Mouse (Mus musculus): Measurements from ENCODE around the gene Lrrk1. TPM values are rescaled to one million over a fixed set of nuclear protein-coding genes. Genes with fewer than 3 reads are reported as not detected.
A peak's percentile ranks its signal among the peaks of the same experiment; 100 is the strongest.

Lrrk1 gene
- polyA plus RNA-seq, 1 experiment from 2014 or later, result 3.4 TPM

DNA sequence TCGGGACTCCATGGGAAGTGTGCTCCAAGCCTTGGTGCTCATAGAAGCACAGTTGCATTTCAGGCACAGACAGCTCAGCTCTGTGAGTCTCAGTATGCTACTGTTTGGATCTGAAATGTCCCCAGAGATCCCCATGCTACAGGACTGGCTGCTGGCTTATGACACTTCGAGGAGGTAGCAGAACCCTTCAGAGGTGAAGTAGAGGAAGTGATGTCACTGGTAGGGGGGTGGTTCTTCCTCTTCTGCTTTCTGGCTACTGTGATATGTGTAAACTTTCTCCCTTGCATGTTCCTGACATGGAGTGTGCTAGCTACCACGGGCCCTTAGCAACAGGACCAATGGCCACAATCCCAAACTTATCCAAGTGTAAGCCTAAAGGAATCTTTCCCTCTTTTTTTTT is 162.3 kb downstream of the Lrrk1 start:
- H3K4me3 ChIP-seq, result no peak overlapping the region
- H3K36me3 ChIP-seq, result no peaks in the 10 kb centered on the region
- no peak overlapping the region for H3K27ac ChIP-seq (replicated peaks)
- no peak overlapping the region for H3K9ac ChIP-seq
- H3K4me2 ChIP-seq, result no peak overlapping the region
- no peak for ATAC-seq (ENCODE audit: low FRiP score, low read depth)
- WGBS, result 90% methylated on average over 3 of the region's 3 CpGs
- no peaks in the 10 kb centered on the region for H3K9me3 ChIP-seq
- no peaks in the 10 kb centered on the region for H3K27me3 ChIP-seq
- H3K4me1 ChIP-seq (replicated peaks), result peaks cover 9% of the 10 kb centered on the region

DNA sequence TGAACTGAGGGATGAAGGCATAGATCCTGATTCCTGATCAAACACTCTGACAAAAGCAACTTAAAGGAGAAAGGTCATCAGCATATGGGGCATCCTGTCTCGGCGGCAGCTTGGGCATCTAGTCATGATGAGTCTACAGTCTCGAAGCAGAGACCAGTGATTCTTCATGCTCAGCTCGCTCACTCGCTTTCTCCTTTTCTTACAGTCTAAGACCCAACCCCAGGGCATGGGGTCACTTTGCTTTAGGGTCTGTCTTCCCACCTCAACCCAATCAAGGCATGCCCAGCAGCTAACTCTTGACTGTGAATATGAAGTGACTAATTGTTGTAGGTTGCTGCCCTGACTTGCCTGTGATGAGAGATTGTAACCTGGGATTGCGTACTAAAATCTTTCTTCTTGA is 163.6 kb downstream of the Lrrk1 start:
- WGBS, result 96% methylated on average over 6 of the region's 6 CpGs
- no peak for ATAC-seq (ENCODE audit: low FRiP score, low read depth)
- peaks cover 4% of the 10 kb centered on the region; the same call in 1 of the 2 replicates for H3K4me1 ChIP-seq (replicated peaks)

DNA sequence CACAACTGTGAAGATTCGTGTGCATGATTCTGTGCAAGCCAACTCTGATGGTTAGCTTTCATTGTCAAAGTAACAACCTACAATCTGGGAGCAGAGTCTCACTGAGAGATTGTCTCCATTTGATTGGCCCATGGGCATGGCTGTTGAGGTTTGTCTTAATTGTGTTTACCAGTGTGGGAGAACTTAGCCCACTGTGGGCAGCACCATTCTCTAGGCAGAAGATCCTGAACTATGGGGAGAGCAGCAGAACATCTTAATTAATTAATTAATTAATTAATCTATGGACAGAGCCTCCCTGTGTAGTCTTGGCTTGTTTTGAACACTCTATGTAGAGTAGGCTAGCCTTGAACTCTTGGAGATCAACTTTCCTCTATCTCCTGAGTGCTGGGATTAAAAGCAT is 164.4 kb downstream of the Lrrk1 start:
- no peak for ATAC-seq (ENCODE audit: low FRiP score, low read depth)
- WGBS, result 95% methylated on average over 1 of the region's 1 CpGs
- no peaks in the 10 kb centered on the region for H3K27me3 ChIP-seq
- no peak overlapping the region for H3K27ac ChIP-seq (replicated peaks)
- H3K9ac ChIP-seq, result no peak overlapping the region
- no peak overlapping the region for H3K4me2 ChIP-seq
- H3K4me3 ChIP-seq, result no peak overlapping the region
- H3K36me3 ChIP-seq, result no peaks in the 10 kb centered on the region
- 0 out of 2 replicates have a peak, but pooled peaks cover 4% of the 10 kb centered on the region for H3K4me1 ChIP-seq (replicated peaks)
- no peaks in the 10 kb centered on the region for H3K9me3 ChIP-seq

More for the DNA sequence above, 163.6 kb downstream of the Lrrk1 start:
- Histone ChIP-seq H3K9ac (no peak overlapping the region), H3K27me3 (no peaks in the 10 kb centered on the region), H3K27ac (replicated peaks) (no peak overlapping the region), H3K9me3 (no peaks in the 10 kb centered on the region), H3K4me3 (no peak overlapping the region), H3K4me2 (no peak overlapping the region), H3K36me3 (no peaks in the 10 kb centered on the region)

DNA sequence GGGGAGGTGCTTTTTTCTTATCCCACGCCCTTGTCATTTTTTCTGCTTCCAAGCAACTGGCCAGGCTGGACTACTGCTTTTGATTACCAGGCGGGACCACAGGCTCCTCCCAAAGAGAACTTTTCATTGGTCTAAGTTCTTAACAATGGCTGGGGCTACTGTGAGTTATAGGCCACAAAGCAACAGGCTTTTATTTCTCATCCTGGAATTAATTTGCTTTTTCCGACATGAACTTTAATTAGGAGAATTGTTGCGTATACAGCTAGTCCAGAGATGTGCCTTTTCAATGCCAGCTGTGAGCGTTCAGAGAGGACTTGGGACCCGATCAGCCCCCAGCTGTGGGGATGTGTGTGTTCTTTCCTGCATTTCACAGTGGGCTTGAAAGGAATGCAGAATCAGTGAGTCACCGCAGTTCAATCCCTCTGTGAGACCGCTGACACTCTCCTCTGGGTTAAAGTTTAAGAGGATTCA is 165.5 kb downstream of the Lrrk1 start:
- WGBS, result 18% methylated on average over 8 of the region's 8 CpGs
- Histone ChIP-seq H3K36me3 (no peaks in the 10 kb centered on the region), H3K4me1 (replicated peaks) (peaks cover 13% of the 10 kb centered on the region), H3K9me3 (no peaks in the 10 kb centered on the region), H3K27me3 (no peaks in the 10 kb centered on the region), H3K9ac (no peak overlapping the region), H3K4me3 (no peak overlapping the region), H3K27ac (replicated peaks) (no peak overlapping the region), H3K4me2 (no peak overlapping the region)
- no peak for ATAC-seq (ENCODE audit: low FRiP score, low read depth)

DNA sequence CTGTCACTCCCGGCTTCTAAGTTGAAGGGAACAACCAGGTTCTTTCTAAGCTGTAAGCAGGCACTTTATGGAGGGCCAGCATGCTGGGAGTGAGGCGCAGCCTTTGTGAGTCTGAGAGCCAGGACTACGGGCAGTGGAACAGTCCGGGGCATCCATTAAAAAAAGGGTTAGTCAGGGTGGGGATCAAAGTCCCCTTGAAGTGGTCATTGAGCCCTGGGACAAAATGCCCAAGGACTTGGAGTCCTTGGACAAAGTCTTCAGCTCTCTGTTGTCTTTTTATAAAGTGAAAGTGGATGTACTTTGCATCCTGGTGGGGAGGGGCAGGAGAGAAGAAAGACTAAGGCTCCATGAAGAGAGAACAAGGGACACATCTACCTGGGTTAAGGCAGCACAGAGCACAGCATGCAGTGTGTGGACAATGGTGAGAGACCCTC is 168.3 kb downstream of the Lrrk1 start:
- no peaks in the 10 kb centered on the region for H3K27me3 ChIP-seq

DNA sequence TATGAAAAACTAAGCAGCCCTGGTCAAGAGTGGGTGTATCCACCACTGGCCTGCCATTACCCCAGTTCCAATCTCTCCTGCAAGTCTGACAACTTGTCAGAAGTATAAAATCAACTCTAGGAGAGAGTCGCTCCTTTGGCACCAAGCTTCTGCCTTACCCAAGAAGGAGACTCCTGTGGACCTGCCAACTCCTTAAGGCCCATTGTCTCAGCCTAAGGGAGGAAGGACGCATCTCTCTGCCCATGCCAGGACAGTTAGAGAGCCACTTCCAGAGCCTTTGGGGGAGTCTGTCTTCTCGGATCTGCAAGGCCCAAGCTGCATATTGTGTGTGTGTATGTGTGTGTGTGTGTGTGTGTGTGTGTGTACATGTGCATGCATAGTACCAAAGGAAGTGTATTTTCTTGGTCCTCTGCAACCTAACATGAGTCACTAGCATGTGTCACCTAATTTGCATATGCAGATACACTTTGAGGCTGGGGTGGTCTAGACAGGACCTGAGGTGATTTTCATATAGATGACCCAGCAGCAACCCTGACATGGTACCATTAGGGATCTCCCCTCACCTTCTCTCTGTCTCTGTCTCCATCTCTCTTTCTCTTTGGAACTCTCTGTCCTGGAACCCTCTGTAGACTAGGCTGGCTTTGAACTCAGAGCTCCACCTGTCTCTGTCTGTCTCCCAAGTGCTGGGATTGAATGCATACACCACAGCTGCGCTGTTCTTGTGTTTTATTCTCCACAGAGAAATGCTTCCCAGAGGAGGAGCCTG is 168.9 kb downstream of the Lrrk1 start:
- H3K4me3 ChIP-seq, result no peak overlapping the region
- no peak for ATAC-seq (ENCODE audit: low FRiP score, low read depth)
- H3K9ac ChIP-seq, result no peak overlapping the region
- H3K27ac ChIP-seq (replicated peaks), result no peak overlapping the region
- H3K4me1 ChIP-seq (replicated peaks), result peaks cover 21% of the 10 kb centered on the region
- H3K36me3 ChIP-seq, result no peaks in the 10 kb centered on the region
- H3K4me2 ChIP-seq, result no peak overlapping the region
- H3K9me3 ChIP-seq, result no peaks in the 10 kb centered on the region
- WGBS, result 81% methylated on average over 4 of the region's 4 CpGs
- no peaks in the 10 kb centered on the region for H3K27me3 ChIP-seq

More for the DNA sequence above, 168.3 kb downstream of the Lrrk1 start:
- Histone ChIP-seq H3K4me2 (no peak overlapping the region), H3K9me3 (no peaks in the 10 kb centered on the region), H3K4me3 (no peak overlapping the region), H3K36me3 (no peaks in the 10 kb centered on the region), H3K4me1 (replicated peaks) (peaks cover 21% of the 10 kb centered on the region), H3K9ac (no peak overlapping the region), H3K27ac (replicated peaks) (no peak overlapping the region)
- 79% methylated on average over 4 of the region's 4 CpGs for WGBS
- no peak for ATAC-seq (ENCODE audit: low FRiP score, low read depth)

DNA sequence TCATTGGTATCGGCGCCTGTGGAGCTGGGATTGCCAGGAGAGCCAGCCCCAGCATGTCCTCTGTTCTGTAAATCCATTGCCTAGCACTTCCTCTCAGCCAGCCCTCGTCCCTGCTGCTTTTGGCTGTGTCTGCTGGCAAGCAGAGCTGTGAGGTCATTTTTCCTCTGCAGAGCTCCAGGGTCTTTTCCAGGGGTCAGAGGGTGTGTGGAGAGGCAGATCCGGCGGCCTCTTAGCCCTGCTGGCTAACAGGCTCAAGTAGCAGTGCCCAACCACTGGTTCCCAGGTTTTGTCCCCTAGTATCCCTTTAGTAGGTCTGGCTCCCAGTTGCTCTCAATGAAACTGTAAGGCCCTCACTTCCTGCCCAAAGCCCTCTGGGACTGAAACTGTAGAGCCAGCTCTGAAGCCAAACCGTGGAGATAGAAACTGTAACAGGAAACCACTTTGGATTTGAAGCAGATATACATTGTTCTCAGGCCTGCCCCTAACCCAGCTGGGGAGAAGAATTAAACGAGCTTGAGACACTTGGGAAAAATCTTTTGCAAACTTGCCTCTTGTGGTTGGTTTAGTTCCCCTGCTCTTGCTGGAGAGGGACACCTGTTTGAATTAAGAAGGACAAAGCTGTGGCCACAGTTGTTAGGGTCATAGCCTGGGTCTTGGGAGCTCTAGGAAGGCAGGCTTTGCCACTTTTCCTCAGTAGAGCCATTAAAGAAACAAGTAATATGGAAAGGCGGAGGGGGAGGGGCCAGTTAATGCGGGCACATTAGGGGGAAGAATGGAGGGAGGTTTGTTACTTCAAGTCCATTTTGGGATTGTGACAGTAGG is 169.7 kb downstream of the Lrrk1 start:
- Histone ChIP-seq H3K4me1 (replicated peaks) (peaks cover 21% of the 10 kb centered on the region), H3K4me3 (no peak overlapping the region), H3K27ac (replicated peaks) (peak overlapping the region; percentile 28; the same call in 1 of the 2 replicates), H3K9me3 (no peaks in the 10 kb centered on the region), H3K4me2 (no peak overlapping the region), H3K36me3 (no peaks in the 10 kb centered on the region), H3K9ac (no peak overlapping the region), H3K27me3 (no peaks in the 10 kb centered on the region)
- 29% methylated on average over 9 of the region's 9 CpGs for WGBS
- peak; percentile 72; the same call in 1 of the 2 replicates for ATAC-seq (ENCODE audit: low FRiP score, low read depth)

DNA sequence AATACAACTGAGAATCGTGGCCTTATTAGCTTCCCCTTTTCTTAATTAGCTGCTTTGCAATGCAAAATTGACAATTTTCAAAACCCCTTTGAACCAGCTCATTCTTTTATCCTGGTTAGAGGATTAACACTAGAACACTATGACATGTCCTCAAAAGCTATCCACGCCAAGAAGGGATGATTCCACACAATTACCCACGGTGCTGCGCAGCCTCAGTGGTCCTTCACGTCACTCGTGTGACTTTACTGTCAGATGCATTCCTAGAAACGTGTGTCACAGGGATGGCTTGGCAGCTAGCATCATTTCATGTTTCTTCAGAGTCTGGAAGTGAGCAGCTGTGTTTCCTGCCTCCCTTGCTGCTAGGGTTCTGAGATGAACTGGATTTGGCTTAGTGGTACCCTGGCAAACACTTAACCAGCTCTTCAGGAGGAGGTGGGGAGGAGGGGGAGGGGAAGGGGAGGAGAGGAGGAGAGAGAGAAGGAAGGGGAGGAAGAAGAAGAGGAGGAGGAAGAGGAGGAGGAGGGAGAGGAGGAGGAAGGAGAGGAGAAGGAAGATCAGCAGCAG is 170.5 kb downstream of the Lrrk1 start:
- Histone ChIP-seq H3K4me1 (replicated peaks) (peaks cover 18% of the 10 kb centered on the region), H3K4me3 (no peak overlapping the region), H3K27ac (replicated peaks) (peak overlapping the region; percentile 63; the same call in 1 of the 2 replicates), H3K9me3 (no peaks in the 10 kb centered on the region), H3K9ac (no peak overlapping the region), H3K27me3 (no peaks in the 10 kb centered on the region), H3K36me3 (no peaks in the 10 kb centered on the region), H3K4me2 (no peak overlapping the region)
- ATAC-seq (ENCODE audit: low FRiP score, low read depth), result peak; percentile 59
- 58% methylated on average over 7 of the region's 7 CpGs for WGBS

DNA sequence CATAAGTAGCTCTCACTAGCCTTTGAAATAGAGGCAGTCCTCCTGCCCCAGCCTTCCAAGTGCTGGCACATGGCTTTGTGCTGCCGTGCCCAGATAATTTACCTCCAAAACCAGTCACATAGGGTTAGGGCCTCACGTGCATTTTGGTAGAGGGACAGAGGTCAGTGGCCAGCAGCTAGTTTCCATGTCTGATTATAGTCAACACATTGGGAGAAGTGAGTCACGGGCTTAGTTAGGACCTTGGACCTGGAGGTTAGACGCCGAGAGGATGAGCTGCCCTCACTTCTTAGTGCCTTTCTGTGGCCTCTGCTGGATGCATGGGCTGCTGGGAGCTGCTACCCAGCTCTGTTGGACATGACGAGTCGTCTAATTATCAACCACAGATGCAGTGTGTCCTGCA is 171.1 kb downstream of the Lrrk1 start:
- Histone ChIP-seq H3K9me3 (no peaks in the 10 kb centered on the region), H3K9ac (no peak overlapping the region), H3K36me3 (no peaks in the 10 kb centered on the region), H3K4me2 (no peak overlapping the region), H3K27me3 (no peaks in the 10 kb centered on the region), H3K4me1 (replicated peaks) (peaks cover 17% of the 10 kb centered on the region), H3K4me3 (no peak overlapping the region), H3K27ac (replicated peaks) (no peak overlapping the region)
- WGBS, result 71% methylated on average over 7 of the region's 7 CpGs
- ATAC-seq (ENCODE audit: low FRiP score, low read depth), result no peak

DNA sequence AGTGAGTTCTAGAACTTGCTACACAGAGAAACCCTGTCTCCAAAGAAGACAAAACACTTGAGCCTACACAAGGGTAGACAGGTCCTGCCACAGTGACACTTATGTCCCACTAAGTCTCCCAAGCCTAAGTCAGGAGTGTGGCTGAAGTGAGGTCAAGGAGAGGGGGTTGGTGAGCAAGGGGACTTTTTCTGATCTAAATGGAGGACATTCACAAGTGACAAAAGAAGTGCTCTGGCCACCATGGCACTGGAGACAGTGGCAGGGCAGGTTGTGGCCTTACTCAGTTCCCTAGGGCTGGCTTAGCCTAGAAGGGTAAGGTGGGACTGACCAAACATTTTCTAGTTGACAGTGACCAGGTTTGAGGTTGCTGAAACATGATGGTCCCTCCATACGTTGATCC is 172.2 kb downstream of the Lrrk1 start:
- Histone ChIP-seq H3K9ac (no peak overlapping the region), H3K27me3 (no peaks in the 10 kb centered on the region), H3K9me3 (no peaks in the 10 kb centered on the region), H3K4me2 (no peak overlapping the region), H3K4me3 (no peak overlapping the region), H3K4me1 (replicated peaks) (peaks cover 17% of the 10 kb centered on the region), H3K27ac (replicated peaks) (no peak overlapping the region), H3K36me3 (no peaks in the 10 kb centered on the region)
- WGBS, result 88% methylated on average over 1 of the region's 1 CpGs
- no peak for ATAC-seq (ENCODE audit: low FRiP score, low read depth)

DNA sequence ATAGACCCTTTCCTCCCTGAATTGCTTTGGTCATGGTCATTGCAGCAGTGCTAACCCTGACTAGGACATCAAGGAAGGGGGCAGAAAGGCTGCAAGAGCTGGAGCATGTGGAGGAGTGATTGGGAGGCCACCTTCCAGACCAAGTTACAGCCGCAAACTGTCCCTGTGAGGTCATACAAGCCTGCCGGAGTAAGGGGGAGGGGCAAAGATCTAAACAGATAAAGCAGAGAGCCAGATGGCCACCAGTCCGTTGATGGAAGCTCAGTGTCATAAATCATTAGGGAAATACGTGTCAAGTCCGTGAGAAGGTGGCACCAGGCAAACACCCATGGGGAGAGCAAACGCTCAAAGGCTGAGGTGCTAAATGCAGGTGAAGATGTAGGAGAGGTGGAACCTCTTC is 173.7 kb downstream of the Lrrk1 start:
- no peaks in the 10 kb centered on the region for H3K36me3 ChIP-seq
- no peak for ATAC-seq (ENCODE audit: low FRiP score, low read depth)
- no peaks in the 10 kb centered on the region for H3K27me3 ChIP-seq
- no peaks in the 10 kb centered on the region for H3K9me3 ChIP-seq
- H3K4me1 ChIP-seq (replicated peaks), result peaks cover 17% of the 10 kb centered on the region
- no peak overlapping the region for H3K9ac ChIP-seq
- H3K4me3 ChIP-seq, result no peak overlapping the region
- WGBS, result 66% methylated on average over 6 of the region's 6 CpGs
- no peak overlapping the region for H3K4me2 ChIP-seq
- H3K27ac ChIP-seq (replicated peaks), result no peak overlapping the region

DNA sequence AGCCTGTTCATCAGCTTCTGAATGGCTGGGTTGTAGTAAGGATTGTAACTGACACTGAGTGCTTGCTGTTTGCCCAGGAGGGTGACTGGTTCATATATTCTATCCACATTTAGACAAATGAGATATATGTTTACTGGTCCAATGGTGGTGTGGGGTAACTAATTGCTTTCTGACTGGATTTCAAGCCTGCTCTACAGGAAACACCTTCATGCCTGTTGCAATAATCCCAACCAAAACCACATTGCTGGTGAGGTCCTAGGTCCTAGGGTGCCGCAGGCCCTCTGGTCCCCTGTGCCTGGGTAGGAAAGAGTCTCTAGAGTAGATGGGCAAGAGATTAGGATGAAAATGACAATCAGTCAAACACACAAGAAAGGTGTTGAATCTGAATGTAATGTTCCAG is 175.3 kb downstream of the Lrrk1 start:
- Histone ChIP-seq H3K4me2 (no peak overlapping the region), H3K4me3 (no peak overlapping the region), H3K27me3 (no peaks in the 10 kb centered on the region), H3K27ac (replicated peaks) (no peak overlapping the region), H3K36me3 (no peaks in the 10 kb centered on the region), H3K4me1 (replicated peaks) (peaks cover 9% of the 10 kb centered on the region), H3K9me3 (no peaks in the 10 kb centered on the region), H3K9ac (no peak overlapping the region)
- no peak for ATAC-seq (ENCODE audit: low FRiP score, low read depth)
- 97% methylated on average over 1 of the region's 1 CpGs for WGBS
